Mouse (Mus musculus): ENCODE measurements around the gene Cltb. TPM values are rescaled to one million over a fixed set of nuclear protein-coding genes. Genes with fewer than 3 reads are reported as not detected.

Gene Cltb
- polyA plus RNA-seq, 1 experiment from 2014 or later: 177 TPM

DNA sequence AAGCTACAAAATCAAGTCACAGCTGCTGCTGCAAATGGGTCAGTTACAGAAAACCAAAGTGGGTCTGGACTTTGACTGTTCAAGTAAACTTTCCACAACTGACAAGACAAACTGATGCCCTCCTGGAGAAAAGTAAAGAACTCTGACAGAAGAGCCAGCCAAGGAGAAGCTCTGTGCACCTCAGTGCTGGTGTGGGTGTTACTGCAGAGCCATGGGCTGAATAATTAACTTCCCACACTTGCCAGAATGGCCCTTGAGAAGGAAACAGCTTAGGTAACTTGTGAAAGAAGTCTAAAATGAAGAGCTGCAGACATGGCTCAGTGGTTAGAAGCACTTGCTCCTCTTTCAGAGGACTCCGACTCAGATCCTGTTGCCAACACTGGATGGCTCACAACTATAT, 53.5 kb downstream of the Cltb start:
- no peak overlapping the region for H3K4me3 ChIP-seq (replicated peaks; ENCODE audit: low read length)
- H3K27me3 ChIP-seq (ENCODE audit: control insufficient read depth, insufficient read depth, low read length): no peaks in the 10 kb centered on the region
- H3K9me3 ChIP-seq (ENCODE audit: control insufficient read depth, low read length): no peaks in the 10 kb centered on the region
- H3K27ac ChIP-seq: no peak overlapping the region
- no peak for DNase-seq (ENCODE audit: low spot score)
- WGBS: 90% methylated on average over 1 of the region's 1 CpGs
- ATAC-seq (ENCODE audit: low FRiP score): no peak
- no peak overlapping the region for H3K4me2 ChIP-seq (replicated peaks)
- H3K9ac ChIP-seq: no peak overlapping the region
- H3K36me3 ChIP-seq (replicated peaks; ENCODE audit: control insufficient read depth, insufficient read depth): peaks cover 98% of the 10 kb centered on the region
- no peaks in the 10 kb centered on the region for H3K4me1 ChIP-seq (replicated peaks; ENCODE audit: control insufficient read depth, insufficient read depth, low read length)

DNA sequence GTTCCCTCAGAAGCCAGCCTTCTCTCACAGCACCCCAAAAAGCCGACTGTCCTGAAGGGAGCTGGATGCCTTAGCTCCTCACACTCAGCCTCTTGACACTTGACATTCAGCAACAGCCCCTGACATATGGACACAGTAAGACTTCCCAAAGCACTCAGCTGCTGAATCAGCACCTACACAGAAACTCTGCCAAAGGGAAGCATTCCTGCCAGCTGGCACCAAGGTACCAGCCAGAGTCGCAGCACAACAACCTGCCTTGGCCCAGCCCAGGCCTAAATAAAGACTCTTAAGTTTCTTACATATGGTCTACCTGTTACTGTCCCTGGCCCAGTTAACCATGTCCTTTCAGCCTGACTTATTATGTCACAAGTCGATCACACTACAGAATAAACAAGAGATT, 54.3 kb downstream of the Cltb start:
- no peak overlapping the region for H3K4me3 ChIP-seq (replicated peaks; ENCODE audit: low read length)
- DNase-seq (ENCODE audit: low spot score): no peak
- H3K36me3 ChIP-seq (replicated peaks; ENCODE audit: control insufficient read depth, insufficient read depth): peaks cover 98% of the 10 kb centered on the region
- no peaks in the 10 kb centered on the region for H3K27me3 ChIP-seq (ENCODE audit: control insufficient read depth, insufficient read depth, low read length)
- H3K27ac ChIP-seq: no peak overlapping the region
- no peaks in the 10 kb centered on the region for H3K4me1 ChIP-seq (replicated peaks; ENCODE audit: control insufficient read depth, insufficient read depth, low read length)
- no peak overlapping the region for H3K9ac ChIP-seq
- 88% methylated on average over 3 of the region's 3 CpGs for WGBS
- no peak for ATAC-seq (ENCODE audit: low FRiP score)
- no peak overlapping the region for H3K4me2 ChIP-seq (replicated peaks)
- H3K9me3 ChIP-seq (ENCODE audit: control insufficient read depth, low read length): no peaks in the 10 kb centered on the region

DNA sequence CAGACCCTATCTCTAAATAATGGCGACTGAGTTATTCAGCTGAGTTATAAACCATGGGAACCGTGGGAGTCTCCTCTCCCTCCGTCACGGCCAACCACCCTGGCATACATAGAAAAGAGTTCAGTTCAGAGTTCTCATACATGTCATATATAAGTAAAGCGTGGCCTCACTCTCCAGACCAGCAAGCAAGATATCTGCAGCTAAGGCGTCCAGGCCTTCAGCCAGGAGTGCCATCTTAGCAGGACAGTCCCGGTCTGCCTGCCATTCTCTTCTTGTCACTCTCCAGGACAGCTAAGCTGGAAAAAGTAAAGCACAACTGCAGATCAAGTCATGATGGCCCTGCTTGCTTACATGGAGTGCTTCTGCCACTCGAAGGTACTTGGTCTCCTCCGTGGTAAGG, 55.0 kb downstream of the Cltb start:
- no peak overlapping the region for H3K4me3 ChIP-seq (replicated peaks; ENCODE audit: low read length)
- H3K9ac ChIP-seq: no peak overlapping the region
- H3K36me3 ChIP-seq (replicated peaks; ENCODE audit: control insufficient read depth, insufficient read depth): peaks cover 98% of the 10 kb centered on the region
- ATAC-seq (ENCODE audit: low FRiP score) (no peak), DNase-seq (ENCODE audit: low spot score) (no peak)
- no peak overlapping the region for H3K4me2 ChIP-seq (replicated peaks)
- H3K27ac ChIP-seq: no peak overlapping the region
- WGBS: 94% methylated on average over 9 of the region's 9 CpGs
- H3K27me3 ChIP-seq (ENCODE audit: control insufficient read depth, insufficient read depth, low read length): no peaks in the 10 kb centered on the region
- H3K4me1 ChIP-seq (replicated peaks; ENCODE audit: control insufficient read depth, insufficient read depth, low read length): no peaks in the 10 kb centered on the region
- H3K9me3 ChIP-seq (ENCODE audit: control insufficient read depth, low read length): no peaks in the 10 kb centered on the region

DNA sequence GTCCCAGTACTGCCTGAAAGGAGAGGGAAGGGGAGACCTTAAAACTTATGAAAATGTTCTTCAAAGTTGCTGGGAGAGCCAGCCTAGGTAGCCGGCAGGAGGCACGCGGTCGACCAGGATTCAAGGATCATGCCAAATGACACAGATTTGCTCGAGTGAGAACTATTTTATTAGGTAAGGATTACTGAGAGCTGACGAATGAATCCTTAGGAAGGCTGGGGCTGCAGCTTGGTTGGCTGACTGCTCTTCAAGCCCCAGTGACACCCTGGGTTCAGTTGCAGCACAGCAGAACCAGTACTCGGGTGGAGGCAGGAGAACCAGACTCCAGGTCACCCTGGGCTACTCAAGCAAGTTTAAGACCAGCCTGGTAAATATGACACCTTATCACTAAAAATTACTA, 63.1 kb downstream of the Cltb start:
- 88% methylated on average over 7 of the region's 7 CpGs for WGBS
- H3K9me3 ChIP-seq (ENCODE audit: control insufficient read depth, low read length): no peaks in the 10 kb centered on the region
- H3K4me3 ChIP-seq (replicated peaks; ENCODE audit: low read length): no peak overlapping the region
- no peaks in the 10 kb centered on the region for H3K4me1 ChIP-seq (replicated peaks; ENCODE audit: control insufficient read depth, insufficient read depth, low read length)
- DNase-seq (ENCODE audit: low spot score): no peak
- no peak overlapping the region for H3K4me2 ChIP-seq (replicated peaks)
- no peak for ATAC-seq (ENCODE audit: low FRiP score)
- peaks cover 74% of the 10 kb centered on the region for H3K36me3 ChIP-seq (replicated peaks; ENCODE audit: control insufficient read depth, insufficient read depth)
- no peak overlapping the region for H3K27ac ChIP-seq
- no peaks in the 10 kb centered on the region for H3K27me3 ChIP-seq (ENCODE audit: control insufficient read depth, insufficient read depth, low read length)
- H3K9ac ChIP-seq: no peak overlapping the region

Small RNA genes within 50 kb of the gene (microRNA-seq; reads per million reads assigned to microRNA genes)
- not detected for gene Gm24195

Other genes starting within 250 kb of the Cltb start
- gene Cplx2, start 240.0 kb downstream of the Cltb start, polyA plus RNA-seq (2014; fragmentation: Nextera tagmentation; extraction: Ambion mirVana): 24.9 and 30.1 TPM in 2 replicates
- gene Thoc3, start 142.5 kb downstream of the Cltb start, polyA plus RNA-seq (2014; fragmentation: Nextera tagmentation; extraction: Ambion mirVana): 92.9 and 98.6 TPM in 2 replicates
- 27.2 and 28.5 TPM in 2 replicates for gene Simc1, start 107.6 kb downstream of the Cltb start, polyA plus RNA-seq (2014; fragmentation: Nextera tagmentation; extraction: Ambion mirVana)
- 237 and 263 TPM in 2 replicates for gene 4833439L19Rik, start 45.9 kb downstream of the Cltb start, polyA plus RNA-seq (2014; fragmentation: Nextera tagmentation; extraction: Ambion mirVana)
- 83.0 and 88.8 TPM in 2 replicates for gene Arl10, start 36.3 kb downstream of the Cltb start, polyA plus RNA-seq (2014; fragmentation: Nextera tagmentation; extraction: Ambion mirVana)
- 42.1 and 46.7 TPM in 2 replicates for gene Nop16, start 21.3 kb downstream of the Cltb start, polyA plus RNA-seq (2014; fragmentation: Nextera tagmentation; extraction: Ambion mirVana)
- gene Higd2a, start 21.1 kb downstream of the Cltb start, polyA plus RNA-seq (2014; fragmentation: Nextera tagmentation; extraction: Ambion mirVana): 261 and 275 TPM in 2 replicates
- gene Faf2, start 10.4 kb upstream of the Cltb start, polyA plus RNA-seq (2014; fragmentation: Nextera tagmentation; extraction: Ambion mirVana): 81.4 and 88.8 TPM in 2 replicates
- gene Rnf44, start 82.6 kb upstream of the Cltb start, polyA plus RNA-seq (2014; fragmentation: Nextera tagmentation; extraction: Ambion mirVana): 75.9 and 80.7 TPM in 2 replicates
- 0.14 and 0.16 TPM in 2 replicates for gene Cdhr2, start 90.1 kb upstream of the Cltb start, polyA plus RNA-seq (2014; fragmentation: Nextera tagmentation; extraction: Ambion mirVana)
- gene Gprin1, start 138.5 kb upstream of the Cltb start, polyA plus RNA-seq (2014; fragmentation: Nextera tagmentation; extraction: Ambion mirVana): 23.5 and 31.6 TPM in 2 replicates
- gene Sncb, start 155.3 kb upstream of the Cltb start, polyA plus RNA-seq (2014; fragmentation: Nextera tagmentation; extraction: Ambion mirVana): 78.0 and 103 TPM in 2 replicates
- gene Eif4e1b, start 172.7 kb upstream of the Cltb start, polyA plus RNA-seq (2014; fragmentation: Nextera tagmentation; extraction: Ambion mirVana): not detected in 2 replicates
- 72.8 and 74.1 TPM in 2 replicates for gene Tspan17, start 178.0 kb upstream of the Cltb start, polyA plus RNA-seq (2014; fragmentation: Nextera tagmentation; extraction: Ambion mirVana)